Mouse (Mus musculus): Measurements from ENCODE around the gene Irgm2.

The Irgm2 gene

GRCm38 (mm10) chr11:58261826-58262225 is 62.4 kb downstream of the Irgm2 start:
- no peak for DNase-seq (ENCODE audit: low read depth)

- DNase-seq (ENCODE audit: low read depth), result no peak
Observed at GRCm38 (mm10) chr11:58262336-58262735, 62.9 kb downstream of the Irgm2 start.

GRCm38 (mm10) chr11:58263516-58263915 is 64.1 kb downstream of the Irgm2 start:
- DNase-seq (ENCODE audit: low read depth), result no peak

- DNase-seq (ENCODE audit: low read depth), result no peak
Observed at GRCm38 (mm10) chr11:58264546-58264945, 65.1 kb downstream of the Irgm2 start.

GRCm38 (mm10) chr11:58268285-58268684 is 68.9 kb downstream of the Irgm2 start:
- no peak for DNase-seq (ENCODE audit: low read depth)
